Mouse (Mus musculus) T-cell, adult 2 months (primary cell): Measurements from ENCODE around the gene Jarid2.

ENCODE experiments used
- DNase-seq: peaks from one replicate; pipeline ENCODE4 v3.0.0; 2022; ENCODE audit warnings: low spot score

Gene Jarid2

GRCm38 (mm10) chr13:44960542-44961291 lies 231.4 kb downstream of the Jarid2 start:
- DNase-seq: no peak
